Mouse (Mus musculus) erythroid progenitor cell, adult 5-6 weeks (primary cell): ENCODE data around the gene Adh6b. TPM values are rescaled to one million over a fixed set of nuclear protein-coding genes. Genes with fewer than 3 reads are reported as not detected.
"Not testable (repeated sequence)": the region's sequence is repeated elsewhere in the genome, so short reads cannot be mapped to it uniquely, and the experiment has no call there.

Source experiments
- ATAC-seq: replicated peaks from 2 replicates; pipeline ENCODE4 v1.8.0; 2016; ENCODE audit warnings: moderate number of reproducible peaks, mild to moderate bottlenecking, moderate TSS enrichment, inconsistent platforms; ENCODE audit not compliant: poor library complexity, low FRiP score, severe bottlenecking
- total RNA-seq, 2 experiments: library from RNA; stranded (forward) in 1 of 2; stranded (reverse) in 1 of 2; fragments of 150-400 nt in 1 of 2; fragments of 186-747, 209-891 nt in 1 of 2; gene quantifications; 2 replicates each; pipeline versions ENCODE4 v1.2.3 to v1.2.4; 2015 to 2017; ENCODE audit warnings: low replicate concordance in 2 of 2

Gene Adh6b
- total RNA-seq, 2 experiments from 2014 or later, result not detected

- ATAC-seq, result no peak
Measured at GRCm38 (mm10) chr3:138352012-138352809, 10.6 kb downstream of the Adh6b start.

- ATAC-seq, result no peak
Measured at GRCm38 (mm10) chr3:138358856-138359255, 17.3 kb downstream of the Adh6b start.

GRCm38 (mm10) chr3:138360721-138361120, 19.1 kb downstream of the Adh6b start:
- ATAC-seq, result no peak

- no peak for ATAC-seq
Measured at GRCm38 (mm10) chr3:138362920-138363319, 21.3 kb downstream of the Adh6b start.

- no peak for ATAC-seq
Measured at GRCm38 (mm10) chr3:138366181-138366580, 24.6 kb downstream of the Adh6b start.

- no peak for ATAC-seq
Measured at GRCm38 (mm10) chr3:138369546-138369945, 28.0 kb downstream of the Adh6b start.

- not testable (repeated sequence) for ATAC-seq
Measured at GRCm38 (mm10) chr3:138370289-138370688, 28.7 kb downstream of the Adh6b start.

GRCm38 (mm10) chr3:138373920-138374319, 32.3 kb downstream of the Adh6b start:
- no peak for ATAC-seq

- ATAC-seq, result no peak
Measured at GRCm38 (mm10) chr3:138375148-138375547, 33.6 kb downstream of the Adh6b start.

GRCm38 (mm10) chr3:138381133-138381532, 39.6 kb downstream of the Adh6b start:
- no peak for ATAC-seq

GRCm38 (mm10) chr3:138387155-138387554, 45.6 kb downstream of the Adh6b start:
- ATAC-seq, result no peak; the same call in 1 of the 2 replicates

- ATAC-seq, result no peak
Measured at GRCm38 (mm10) chr3:138404872-138405271, 63.3 kb downstream of the Adh6b start.

GRCm38 (mm10) chr3:138405341-138405740, 63.8 kb downstream of the Adh6b start:
- ATAC-seq, result no peak

- no peak for ATAC-seq
Measured at GRCm38 (mm10) chr3:138405840-138406239, 64.3 kb downstream of the Adh6b start.

GRCm38 (mm10) chr3:138407920-138408319, 66.3 kb downstream of the Adh6b start:
- ATAC-seq, result no peak

Other genes with a start within 250 kb of the Adh6b start
- gene Trmt10a, start 198.3 kb upstream of the Adh6b start, total RNA-seq (2015; ENCODE audit: low replicate concordance), result 8.0 and 8.3 TPM in 2 replicates
- gene Trmt10a, start 198.3 kb upstream of the Adh6b start, total RNA-seq (2017; ENCODE audit: low replicate concordance), result 10.7 and 30.7 TPM in 2 replicates
- gene Mttp, start 196.8 kb upstream of the Adh6b start, total RNA-seq (2015; ENCODE audit: low replicate concordance), result 0.72 TPM in 1 of 2 replicates, not detected in the other
- 0.26 and 0.91 TPM in 2 replicates for gene Mttp, start 196.8 kb upstream of the Adh6b start, total RNA-seq (2017; ENCODE audit: low replicate concordance)
- not detected in 2 replicates for gene 4930579F01Rik, start 147.9 kb upstream of the Adh6b start, total RNA-seq (2015; ENCODE audit: low replicate concordance)
- gene 4930579F01Rik, start 147.9 kb upstream of the Adh6b start, total RNA-seq (2017; ENCODE audit: low replicate concordance), result not detected in 2 replicates
- not detected in 2 replicates for gene Adh7, start 124.0 kb upstream of the Adh6b start, total RNA-seq (2015; ENCODE audit: low replicate concordance)
- gene Adh7, start 124.0 kb upstream of the Adh6b start, total RNA-seq (2017; ENCODE audit: low replicate concordance), result not detected in 2 replicates
- not detected in 2 replicates for gene Adh1, start 80.8 kb upstream of the Adh6b start, total RNA-seq (2015; ENCODE audit: low replicate concordance)
- gene Adh1, start 80.8 kb upstream of the Adh6b start, total RNA-seq (2017; ENCODE audit: low replicate concordance), result 1.7 TPM in 1 of 2 replicates, not detected in the other
- not detected in 2 replicates for gene Adh6a, start 28.5 kb upstream of the Adh6b start, total RNA-seq (2015; ENCODE audit: low replicate concordance)
- not detected in 2 replicates for gene Adh6a, start 28.5 kb upstream of the Adh6b start, total RNA-seq (2017; ENCODE audit: low replicate concordance)
- not detected in 2 replicates for gene Adh4, start 73.7 kb downstream of the Adh6b start, total RNA-seq (2015; ENCODE audit: low replicate concordance)
- gene Adh4, start 73.7 kb downstream of the Adh6b start, total RNA-seq (2017; ENCODE audit: low replicate concordance), result not detected in 2 replicates
- 15.1 and 28.5 TPM in 2 replicates for gene Adh5, start 101.3 kb downstream of the Adh6b start, total RNA-seq (2015; ENCODE audit: low replicate concordance)
- gene Adh5, start 101.3 kb downstream of the Adh6b start, total RNA-seq (2017; ENCODE audit: low replicate concordance), result 12.1 and 19.9 TPM in 2 replicates
- 32.7 and 39.3 TPM in 2 replicates for gene Metap1, start 147.7 kb downstream of the Adh6b start, total RNA-seq (2015; ENCODE audit: low replicate concordance)
- gene Metap1, start 147.7 kb downstream of the Adh6b start, total RNA-seq (2017; ENCODE audit: low replicate concordance), result 29.7 and 40.6 TPM in 2 replicates
- gene Eif4e, start 184.4 kb downstream of the Adh6b start, total RNA-seq (2015; ENCODE audit: low replicate concordance), result 129 and 176 TPM in 2 replicates
- gene Eif4e, start 184.4 kb downstream of the Adh6b start, total RNA-seq (2017; ENCODE audit: low replicate concordance), result 97.2 and 160 TPM in 2 replicates